Mouse (Mus musculus) liver, embryonic 16.5 days (tissue): Measurements from ENCODE around the gene H2-Q6. TPM values are rescaled to one million over a fixed set of nuclear protein-coding genes. Genes with fewer than 3 reads are reported as not detected.
"Not testable (repeated sequence)": the region's sequence is repeated elsewhere in the genome, so short reads cannot be mapped to it uniquely, and the experiment has no call there.

Experiments used
- ATAC-seq: fragments of 200-750 bp; cut with Nextera tagmentation; 2 replicates; pipeline ENCODE4 v1.8.0; 2017; ENCODE audit warnings: low read depth, mild to moderate bottlenecking, moderate number of reproducible peaks, moderate library complexity
- H3K27ac ChIP-seq: fragments of 300-500 bp; sonication (generic); 2 replicates; pipeline ENCODE4 v1.5.1; 2014; ENCODE audit warnings: mild to moderate bottlenecking, low read length
- H3K27me3 ChIP-seq: fragments of 300-500 bp; sonication (generic); 2 replicates; pipeline ENCODE4 v1.6.1; 2014; ENCODE audit warnings: low read depth, low read length, mixed read lengths; ENCODE audit not compliant: control insufficient read depth, insufficient read depth
- H3K36me3 ChIP-seq: fragments of 300-500 bp; sonication (generic); 2 replicates; pipeline ENCODE4 v1.6.1; 2014; ENCODE audit warnings: mild to moderate bottlenecking; ENCODE audit not compliant: control insufficient read depth, insufficient read depth
- H3K4me1 ChIP-seq: fragments of 300-500 bp; sonication (generic); 2 replicates; pipeline ENCODE4 v1.6.1; 2014; ENCODE audit warnings: low read depth, low read length, mixed read lengths; ENCODE audit not compliant: control insufficient read depth
- H3K4me2 ChIP-seq: fragments of 300-500 bp; sonication (generic); 2 replicates; pipeline ENCODE4 v1.6.1; 2014; ENCODE audit warnings: low read depth, low read length, mixed read lengths
- H3K4me3 ChIP-seq: fragments of 300-500 bp; sonication (generic); 2 replicates; pipeline ENCODE4 v1.5.1; 2014; ENCODE audit warnings: low read depth, mild to moderate bottlenecking, low read length
- H3K9ac ChIP-seq: fragments of 300-500 bp; sonication (generic); 2 replicates; pipeline ENCODE4 v1.6.1; 2014; ENCODE audit warnings: low read depth, low read length
- H3K9me3 ChIP-seq: fragments of 300-500 bp; sonication (generic); replicated peaks from 2 replicates; pipeline ENCODE4 v1.6.1; 2016; ENCODE audit warnings: low read length; ENCODE audit not compliant: control insufficient read depth
- WGBS: fragments of 180-500 bp; shearing (Covaris S2); extraction: QIAGEN DNeasy Blood & Tissue Kit; methylation state at CpG from one replicate; pipeline ENCODE4 v1.1.7; 2014; ENCODE audit not compliant: insufficient replicate concordance; 5-methylcytosine and 5-hydroxymethylcytosine counted together
- polyA plus RNA-seq: library from polyadenylated mRNA; unstranded; fragments of >200 nt; fragmentation: Nextera tagmentation; extraction: Ambion mirVana; gene quantifications from 2 replicates; pipeline ENCODE4 v1.2.1, GENCODE M21; 2015

H2-Q6 gene
- polyA plus RNA-seq, 1 experiment from 2014 or later = 9.7 TPM

DNA sequence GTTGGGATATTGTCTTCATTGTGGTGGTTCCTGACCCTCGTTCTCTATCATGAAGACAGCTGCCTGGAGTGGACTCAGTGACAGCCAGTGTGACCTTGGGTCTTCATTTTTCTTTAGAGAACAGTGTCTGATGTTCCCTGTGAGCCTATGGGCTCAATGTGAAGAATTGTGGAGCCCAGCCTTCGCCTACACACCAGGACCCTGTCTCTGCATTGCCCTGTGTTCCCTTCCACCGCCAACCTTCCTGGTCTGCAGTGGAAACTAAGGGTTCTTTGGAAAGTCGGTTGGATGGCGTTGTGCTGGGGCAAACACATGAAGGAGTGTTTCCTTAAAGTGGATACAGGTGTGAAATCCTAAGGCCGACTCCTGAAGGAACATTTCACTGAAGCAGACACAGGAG, 4.2 kb downstream of the H2-Q6 start:
- not testable (repeated sequence) for H3K36me3 ChIP-seq, H3K27ac ChIP-seq

DNA sequence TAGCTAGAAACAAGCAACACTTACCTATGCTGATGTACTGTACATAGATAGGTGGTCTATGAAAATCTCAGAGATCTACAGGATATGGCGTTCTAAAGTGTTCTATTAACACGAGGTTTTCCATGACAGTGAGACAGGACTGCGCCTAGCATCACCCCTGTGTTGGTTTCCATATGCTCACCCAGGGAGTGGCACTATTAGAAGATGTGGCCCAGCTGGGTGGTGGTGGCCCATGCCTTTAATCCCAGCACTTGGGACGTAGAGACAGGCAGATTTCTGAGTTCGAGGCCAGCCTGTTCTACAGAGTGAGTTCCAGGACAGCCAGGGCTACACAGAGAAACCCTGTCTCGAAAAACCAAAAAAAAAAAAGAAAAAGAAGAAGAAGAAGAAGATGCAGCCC, 6.0 kb downstream of the H2-Q6 start:
- not testable (repeated sequence) for H3K9me3 ChIP-seq, H3K4me3 ChIP-seq, H3K36me3 ChIP-seq, H3K4me2 ChIP-seq, H3K27ac ChIP-seq, ATAC-seq, H3K27me3 ChIP-seq, H3K4me1 ChIP-seq, H3K9ac ChIP-seq
- WGBS = 52% methylated on average over 6 of the region's 6 CpGs

More for the DNA sequence above, 4.2 kb downstream of the H2-Q6 start:
- H3K9me3 ChIP-seq, ATAC-seq, H3K4me1 ChIP-seq, H3K9ac ChIP-seq, H3K4me2 ChIP-seq, H3K4me3 ChIP-seq: not testable (repeated sequence)
- H3K27me3 ChIP-seq = peaks cover 12% of the 10 kb centered on the region
- WGBS = 52% methylated on average over 6 of the region's 6 CpGs

DNA sequence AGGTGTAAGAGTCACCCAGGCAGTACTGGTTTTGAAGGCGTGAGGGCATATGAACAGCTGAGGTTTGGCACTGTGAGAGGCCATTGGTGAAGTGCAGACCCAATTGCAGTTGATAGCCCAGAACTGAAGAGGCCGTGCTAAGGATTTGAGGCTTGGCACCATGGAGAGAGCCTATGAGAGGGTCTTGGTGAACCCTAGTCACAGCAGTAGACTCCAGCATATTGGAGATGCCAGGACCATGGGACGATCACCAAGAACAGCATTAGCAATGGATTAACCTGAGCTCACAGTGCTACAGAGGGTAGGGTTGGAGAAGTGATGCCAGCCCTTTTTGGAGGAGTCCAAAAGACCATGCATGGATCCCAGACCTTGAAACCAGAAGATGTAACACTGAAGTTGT, 7.5 kb downstream of the H2-Q6 start:
- not testable (repeated sequence) for ATAC-seq
- WGBS = 53% methylated on average over 3 of the region's 3 CpGs

DNA sequence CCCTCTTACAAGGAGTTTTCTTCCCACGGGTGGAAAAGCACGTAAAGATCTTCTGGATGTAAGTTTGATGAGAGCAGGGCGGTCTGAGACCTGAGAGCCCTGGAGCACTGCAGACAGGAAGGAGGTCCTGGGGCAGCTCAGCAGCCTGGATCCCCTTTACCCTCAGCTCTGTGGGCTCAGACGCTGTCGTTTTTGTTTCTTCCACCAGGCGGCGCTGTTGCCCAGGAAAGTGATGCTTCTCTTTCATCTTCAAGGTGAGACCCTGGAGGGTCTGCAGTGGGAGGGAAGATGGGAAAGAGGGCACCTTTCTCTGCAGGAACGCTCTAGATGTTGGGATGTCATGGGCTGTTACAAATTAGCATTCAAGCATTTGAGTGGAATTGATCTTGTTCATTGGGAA, 10.2 kb downstream of the H2-Q6 start:
- not testable (repeated sequence) for H3K27ac ChIP-seq, ATAC-seq, H3K36me3 ChIP-seq, H3K4me2 ChIP-seq, H3K4me3 ChIP-seq, H3K4me1 ChIP-seq, H3K9ac ChIP-seq, H3K9me3 ChIP-seq
- WGBS = 8% methylated on average over 8 of the region's 8 CpGs
- H3K27me3 ChIP-seq = peaks cover 13% of the 10 kb centered on the region

More for the DNA sequence above, 7.5 kb downstream of the H2-Q6 start:
- not testable (repeated sequence) for H3K4me3 ChIP-seq, H3K9ac ChIP-seq, H3K4me2 ChIP-seq, H3K27me3 ChIP-seq, H3K27ac ChIP-seq, H3K36me3 ChIP-seq, H3K4me1 ChIP-seq, H3K9me3 ChIP-seq

DNA sequence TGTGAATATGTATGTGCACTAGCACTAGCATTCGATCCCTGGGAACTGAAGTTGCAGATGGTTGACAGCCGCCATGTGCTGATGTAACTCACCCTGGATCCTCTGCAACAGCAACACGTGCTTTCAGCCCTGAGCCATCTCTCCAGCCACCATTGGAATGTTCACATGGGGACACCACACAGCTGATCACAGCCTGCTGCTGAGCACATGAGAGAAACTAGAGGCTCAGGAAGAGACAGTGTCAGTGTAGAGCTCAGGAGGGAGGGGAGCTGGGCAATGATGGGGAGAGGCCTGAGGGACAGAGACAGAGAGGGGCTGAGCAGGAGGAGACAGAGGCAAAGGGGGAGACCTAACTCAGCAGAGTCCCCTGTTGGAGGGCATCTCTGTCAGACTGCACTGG, 10.9 kb downstream of the H2-Q6 start:
- WGBS = 49% methylated on average over 3 of the region's 3 CpGs
- not testable (repeated sequence) for H3K4me2 ChIP-seq, H3K4me1 ChIP-seq, H3K9me3 ChIP-seq, ATAC-seq, H3K4me3 ChIP-seq, H3K27ac ChIP-seq, H3K36me3 ChIP-seq, H3K9ac ChIP-seq
- H3K27me3 ChIP-seq = peaks cover 19% of the 10 kb centered on the region

DNA sequence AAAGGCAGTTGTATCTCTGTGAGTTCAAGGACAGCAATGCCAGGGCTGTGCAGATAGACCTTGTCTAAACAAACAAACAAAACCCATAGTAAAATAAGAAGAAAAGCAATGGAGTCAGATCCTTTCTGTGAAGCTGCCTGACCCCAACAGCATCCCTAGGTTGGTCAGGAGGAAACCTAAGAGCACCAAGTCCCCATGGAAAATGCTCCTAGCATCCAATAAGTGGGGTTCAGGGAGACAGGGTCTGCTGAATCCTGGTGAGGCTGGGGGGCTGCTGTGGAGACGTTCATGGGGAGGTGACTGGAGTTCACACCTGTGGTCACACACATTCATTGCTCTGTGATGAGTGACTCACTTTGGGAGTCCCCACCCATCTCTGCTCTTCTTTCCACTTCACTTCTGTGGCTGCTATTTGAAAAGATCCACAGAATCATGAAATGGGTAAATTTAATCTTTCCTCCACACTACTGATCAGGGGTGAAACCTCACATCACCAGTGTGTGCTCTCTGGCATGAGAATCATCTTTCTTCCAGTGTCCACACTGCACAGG, 12.8 kb downstream of the H2-Q6 start:
- ATAC-seq, H3K4me1 ChIP-seq, H3K36me3 ChIP-seq, H3K4me2 ChIP-seq, H3K27ac ChIP-seq, H3K9me3 ChIP-seq, H3K4me3 ChIP-seq, H3K9ac ChIP-seq: not testable (repeated sequence)
- peaks cover 19% of the 10 kb centered on the region for H3K27me3 ChIP-seq
- WGBS = 46% methylated on average over 1 of the region's 1 CpGs

DNA sequence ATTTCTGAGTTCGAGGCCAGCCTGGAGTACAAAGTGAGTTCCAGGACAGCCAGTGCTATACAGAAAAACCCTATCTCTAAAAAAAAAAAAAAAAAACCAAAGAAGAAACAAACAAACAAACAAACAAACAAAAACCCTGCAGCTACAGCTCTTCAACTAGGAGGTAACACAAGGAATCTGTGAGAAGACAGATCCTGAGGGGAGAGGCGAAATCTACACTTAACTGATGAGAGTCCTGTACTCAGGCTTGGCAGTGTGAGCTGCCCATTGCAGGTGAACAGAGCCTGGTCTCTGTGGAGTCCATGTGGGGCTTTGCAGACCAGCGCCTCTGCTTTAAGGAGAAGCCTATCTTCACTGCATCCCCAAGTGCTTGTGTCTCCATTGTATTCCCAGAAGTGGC, 13.7 kb downstream of the H2-Q6 start:
- H3K4me1 ChIP-seq, H3K36me3 ChIP-seq, ATAC-seq, H3K4me3 ChIP-seq, H3K4me2 ChIP-seq, H3K27ac ChIP-seq, H3K9ac ChIP-seq, H3K9me3 ChIP-seq: not testable (repeated sequence)
- peaks cover 19% of the 10 kb centered on the region for H3K27me3 ChIP-seq
- 29% methylated on average over 1 of the region's 3 CpGs for WGBS

DNA sequence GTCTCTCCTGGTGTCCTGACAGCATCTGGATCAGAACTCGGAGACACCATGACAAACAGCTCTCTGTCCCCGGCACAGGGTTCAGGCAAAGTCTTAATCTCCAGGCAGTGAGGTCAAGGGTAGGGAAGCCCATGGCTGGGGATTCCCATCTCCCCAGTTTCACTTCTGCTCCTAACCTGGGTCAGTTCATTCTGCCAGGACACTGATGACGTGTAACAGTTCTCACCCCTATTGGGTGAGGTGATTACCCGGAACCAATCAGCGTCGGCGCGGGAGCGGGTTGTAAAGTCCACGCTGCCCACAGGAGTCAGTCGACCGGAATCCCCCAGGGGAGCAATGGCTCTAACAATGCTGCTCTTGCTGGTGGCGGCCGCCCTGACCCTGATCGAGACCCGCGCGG, 14.2 kb downstream of the H2-Q6 start, which contains the start of gene H2-Q7:
TSS of gene H2-Q7 (plus strand) at position 271 of the 400 bp plus-strand sequence.
- peak within 1 kb of the TSS; percentile 64 for H3K4me2 ChIP-seq
- H3K4me3 ChIP-seq = peak within 1 kb of the TSS; percentile 38
- not testable (repeated sequence) for H3K9me3 ChIP-seq, H3K36me3 ChIP-seq, H3K27ac ChIP-seq, H3K4me1 ChIP-seq
- H3K9ac ChIP-seq = 0 out of 2 replicates have a peak within 1 kb of the TSS, but pooled peaks have one; percentile 28
- ATAC-seq = peak; percentile 87
- H3K27me3 ChIP-seq = peaks cover 19% of the 10 kb centered on the region
- WGBS = 3% methylated on average over 18 of the region's 18 CpGs

DNA sequence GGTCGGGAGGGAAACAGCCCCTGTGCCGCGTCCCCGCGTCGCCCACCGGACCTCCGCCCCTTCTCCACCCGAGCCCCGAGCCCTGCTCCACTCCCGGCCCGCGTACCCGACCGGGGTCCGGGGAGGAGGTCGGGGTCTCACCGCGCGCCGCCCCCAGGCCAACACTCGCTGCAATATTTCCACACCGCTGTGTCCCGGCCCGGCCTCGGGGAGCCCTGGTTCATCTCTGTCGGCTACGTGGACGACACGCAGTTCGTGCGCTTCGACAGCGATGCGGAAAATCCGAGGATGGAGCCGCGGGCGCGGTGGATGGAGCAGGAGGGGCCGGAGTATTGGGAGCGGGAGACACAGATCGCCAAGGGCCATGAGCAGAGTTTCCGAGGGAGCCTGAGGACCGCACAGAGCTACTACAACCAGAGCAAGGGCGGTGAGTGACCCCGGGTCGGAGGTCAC, 14.7 kb downstream of the H2-Q6 start:
- Histone ChIP-seq H3K27me3 (peaks cover 19% of the 10 kb centered on the region), H3K4me2 (peak overlapping the region; percentile 64), H3K9ac (0 out of 2 replicates have a peak overlapping the region, but pooled peaks have one; percentile 28), H3K4me3 (peak overlapping the region; percentile 38)
- not testable (repeated sequence) for H3K4me1 ChIP-seq, H3K9me3 ChIP-seq, H3K27ac ChIP-seq, H3K36me3 ChIP-seq
- 4% methylated on average over 40 of the region's 48 CpGs for WGBS
- peak; percentile 27 for ATAC-seq
